Mouse (Mus musculus): ENCODE data around the gene Rrp12.
A peak's percentile ranks its signal among the peaks of the same experiment; 100 is the strongest.

Gene Rrp12

GRCm38 (mm10) chr19:41830106-41831031, 65.6 kb downstream of the Rrp12 start:
- DNase-seq (ENCODE audit: extremely low spot score, low read depth, low spot score), result no peak

- DNase-seq (ENCODE audit: extremely low spot score, low read depth, low spot score), result peak; percentile 66
Measured at GRCm38 (mm10) chr19:41829381-41830105, 66.4 kb downstream of the Rrp12 start, which contains the start of gene Frat1. TSS of gene Frat1 (plus strand) at chr19:41829970.

- DNase-seq (ENCODE audit: extremely low spot score, low read depth, low spot score), result no peak
Measured at GRCm38 (mm10) chr19:41828941-41829340, 67.0 kb downstream of the Rrp12 start.

- DNase-seq (ENCODE audit: extremely low spot score, low read depth, low spot score), result no peak
Measured at GRCm38 (mm10) chr19:41826529-41826928, 69.4 kb downstream of the Rrp12 start.

- DNase-seq (ENCODE audit: extremely low spot score, low read depth, low spot score), result no peak
Measured at GRCm38 (mm10) chr19:41824950-41825349, 71.0 kb downstream of the Rrp12 start.

- DNase-seq (ENCODE audit: extremely low spot score, low read depth, low spot score), result no peak
Measured at GRCm38 (mm10) chr19:41822589-41822988, 73.4 kb downstream of the Rrp12 start.

GRCm38 (mm10) chr19:41821436-41821835, 74.5 kb downstream of the Rrp12 start:
- no peak for DNase-seq (ENCODE audit: extremely low spot score, low read depth, low spot score)

- no peak for DNase-seq (ENCODE audit: extremely low spot score, low read depth, low spot score)
Measured at GRCm38 (mm10) chr19:41818749-41819148, 77.2 kb downstream of the Rrp12 start.

- no peak for DNase-seq (ENCODE audit: extremely low spot score, low read depth, low spot score)
Measured at GRCm38 (mm10) chr19:41817325-41817724, 78.6 kb downstream of the Rrp12 start.

- DNase-seq (ENCODE audit: extremely low spot score, low read depth, low spot score), result no peak
Measured at GRCm38 (mm10) chr19:41816915-41817314, 79.1 kb downstream of the Rrp12 start.

- no peak for DNase-seq (ENCODE audit: extremely low spot score, low read depth, low spot score)
Measured at GRCm38 (mm10) chr19:41816410-41816809, 79.6 kb downstream of the Rrp12 start.

- DNase-seq (ENCODE audit: extremely low spot score, low read depth, low spot score), result no peak
Measured at GRCm38 (mm10) chr19:41813374-41813773, 82.6 kb downstream of the Rrp12 start.

Data from hindlimb bud, embryonic 11.5 days (tissue).